Mouse (Mus musculus): ENCODE results near the gene Tango2. TPM values are rescaled to one million over a fixed set of nuclear protein-coding genes. Genes with fewer than 3 reads are reported as not detected.
A peak's percentile ranks its signal among the peaks of the same experiment; 100 is the strongest.

The Tango2 gene
- total RNA-seq, 2 experiments from 2014 or later = 158 to 165 TPM

GRCm38 (mm10) chr16:18289067-18289588 is 58.8 kb downstream of the Tango2 start, which contains the start of gene Dgcr8:
TSS of gene Dgcr8 (minus strand) at chr16:18289246.
- peak; percentile 99 for DNase-seq (ENCODE audit: low spot score in 2 of 2)
- intact Hi-C loops (cut with DNase I) = loop anchor here (5.0 kb wide), 1 partner anchor 42 kb away; the partner anchor contains the start of genes Ranbp1 and Trmt2a

DNA sequence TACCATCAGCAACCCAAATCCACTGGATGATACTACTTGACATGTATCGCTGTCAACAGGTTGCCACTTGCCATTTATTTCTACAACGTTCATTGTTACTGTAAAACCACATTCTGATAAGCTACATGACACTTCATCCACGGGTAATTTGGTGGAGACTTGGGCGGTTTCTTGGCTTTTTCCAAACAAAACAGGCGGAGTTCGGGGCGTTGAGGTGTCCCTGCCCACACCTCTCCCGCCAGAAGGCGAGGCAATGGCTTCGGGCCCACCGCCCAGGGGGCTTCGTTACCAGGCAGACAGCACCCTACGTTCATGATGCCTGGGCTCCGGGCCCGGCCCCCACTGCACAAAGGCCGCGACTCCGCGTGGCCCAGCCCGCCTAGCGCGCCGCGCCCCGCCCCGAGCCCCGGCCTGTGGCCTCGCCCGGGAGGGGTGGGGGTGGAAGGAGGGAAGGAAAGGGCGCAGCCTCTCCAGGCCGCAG is 59.3 kb downstream of the Tango2 start:
- no peak for DNase-seq (ENCODE audit: low spot score in 2 of 2)
- intact Hi-C loops (cut with DNase I) = loop anchor here (5.0 kb wide), 1 partner anchor 41 kb away; the partner anchor contains the start of genes Ranbp1 and Trmt2a

- DNase-seq (ENCODE audit: low spot score in 2 of 2) = no peak
- intact Hi-C loops (cut with DNase I) = loop anchor here (5.0 kb wide), 1 partner anchor 41 kb away; the partner anchor contains the start of genes Ranbp1 and Trmt2a
These were observed 59.7 kb downstream of the Tango2 start for GRCm38 (mm10) chr16:18288166-18288565.

GRCm38 (mm10) chr16:18275166-18275565 is 72.7 kb downstream of the Tango2 start:
- intact Hi-C loops (cut with DNase I) = no loop called here
- DNase-seq (ENCODE audit: low spot score in 2 of 2) = no peak

DNA sequence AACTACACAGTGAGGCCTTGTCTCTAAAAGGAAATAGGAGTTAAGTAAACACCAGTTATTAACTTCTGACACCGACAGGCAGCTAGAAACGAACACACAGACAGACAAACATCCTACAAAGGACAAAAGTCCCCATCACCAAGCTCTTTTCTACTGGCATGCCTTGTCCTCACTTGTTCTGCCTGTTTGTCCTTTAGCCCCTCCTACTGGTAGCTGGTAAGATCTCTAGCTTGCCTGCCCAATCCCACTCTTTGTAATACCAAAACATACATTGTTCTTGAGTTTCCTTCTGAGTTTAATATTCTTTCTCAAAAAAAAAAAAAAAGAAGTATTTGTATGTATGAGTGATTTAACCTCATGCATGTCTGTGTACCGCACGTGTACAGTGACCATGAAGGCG is 79.7 kb downstream of the Tango2 start:
- DNase-seq (ENCODE audit: low spot score in 2 of 2) = no peak
- intact Hi-C loops (cut with DNase I) = no loop called here

DNA sequence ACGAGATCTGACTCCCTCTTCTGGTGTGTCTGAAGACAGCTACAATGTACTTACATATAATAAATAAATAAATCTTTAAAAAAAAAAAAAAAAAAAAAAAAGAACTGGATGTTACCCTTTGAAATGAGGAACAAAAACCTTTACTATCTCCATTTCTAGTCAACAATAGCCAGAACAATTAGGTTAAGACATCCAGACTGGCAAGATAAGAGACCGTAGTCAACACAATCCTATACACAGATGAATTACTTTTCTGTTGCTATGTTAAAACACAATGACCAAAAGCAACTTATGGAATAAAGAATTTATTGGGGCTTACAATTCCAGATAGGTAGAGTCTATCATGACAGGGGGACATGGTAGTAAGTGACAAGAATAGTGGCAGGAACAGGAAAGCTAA is 82.9 kb downstream of the Tango2 start:
- intact Hi-C loops (cut with DNase I) = no loop called here
- no peak for DNase-seq (ENCODE audit: low spot score in 2 of 2)

- intact Hi-C loops (cut with DNase I) = no loop called here
- DNase-seq (ENCODE audit: low spot score in 2 of 2) = no peak
These were observed 89.7 kb downstream of the Tango2 start, which contains the start of gene Gm49776 for GRCm38 (mm10) chr16:18258221-18258620. TSS of gene Gm49776 (minus strand) at chr16:18258321.

- intact Hi-C loops (cut with DNase I) = no loop called here
- no peak for DNase-seq (ENCODE audit: low spot score in 2 of 2)
These were observed 94.0 kb downstream of the Tango2 start for GRCm38 (mm10) chr16:18253866-18254265.

DNA sequence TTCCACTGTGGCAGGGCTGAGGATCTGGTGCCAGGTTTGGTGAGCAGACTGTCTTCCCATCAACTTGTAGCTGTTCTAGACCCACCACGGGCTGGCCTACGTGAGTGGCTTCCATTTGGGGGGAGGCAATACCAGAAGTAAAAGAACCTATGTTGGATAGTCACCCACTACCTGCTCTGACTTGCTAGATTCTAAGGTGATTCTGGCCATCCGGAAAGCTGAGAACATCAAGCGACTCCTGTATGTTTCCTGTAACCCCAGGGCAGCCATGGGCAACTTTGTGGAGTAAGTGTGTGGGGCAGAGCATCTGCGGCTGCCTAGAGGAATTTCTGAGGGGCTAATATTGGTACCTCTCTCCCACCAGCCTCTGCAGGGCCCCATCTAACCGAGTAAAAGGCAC is 95.2 kb downstream of the Tango2 start:
- intact Hi-C loops (cut with DNase I) = no loop called here
- DNase-seq (ENCODE audit: low spot score in 2 of 2) = no peak

DNA sequence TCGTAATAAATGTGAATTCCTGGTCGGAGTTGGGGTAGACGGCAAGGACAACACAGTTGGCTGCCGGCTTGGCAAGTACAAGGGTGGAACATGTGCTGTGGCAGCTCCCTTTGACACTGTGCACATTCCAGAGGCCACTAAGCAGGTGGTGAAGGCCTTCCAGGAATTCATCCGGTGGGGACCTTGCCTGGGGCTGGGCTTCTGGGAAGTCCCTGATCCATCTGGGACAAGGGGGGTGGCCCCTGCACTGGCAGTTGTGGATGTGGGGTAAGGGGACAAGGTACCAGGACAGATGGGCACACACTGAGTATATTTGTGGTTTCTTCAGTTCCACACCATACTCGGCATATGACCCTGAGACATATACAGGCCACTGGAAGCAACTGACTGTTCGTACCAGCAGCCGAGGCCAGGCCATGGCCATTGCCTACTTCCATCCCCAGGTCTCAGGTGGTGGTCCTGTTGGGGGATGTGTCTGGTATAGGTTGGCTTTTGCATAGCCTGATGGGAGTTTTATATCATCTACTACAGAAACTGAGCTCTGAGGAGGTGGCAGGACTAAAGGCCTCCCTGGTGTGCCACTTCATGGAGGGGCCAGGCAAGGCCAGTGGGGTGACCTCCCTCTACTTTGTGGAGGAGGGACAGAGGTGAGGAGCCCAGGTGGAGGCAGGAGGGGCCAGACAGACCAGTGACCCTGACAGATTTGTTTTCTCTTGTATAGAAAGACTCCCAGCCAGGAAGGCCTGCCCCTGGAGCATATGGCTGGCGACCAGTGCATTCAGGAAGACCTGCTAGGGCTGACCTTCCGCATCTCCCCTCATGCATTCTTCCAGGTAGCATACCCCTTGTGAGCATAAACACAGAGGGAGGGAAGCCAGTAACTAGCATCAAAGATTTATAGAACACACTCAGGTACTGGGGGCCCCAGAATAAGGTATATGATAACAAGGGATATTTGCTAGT is 96.8 kb downstream of the Tango2 start:
- intact Hi-C loops (cut with DNase I) = no loop called here
- DNase-seq (ENCODE audit: low spot score in 2 of 2) = no peak

Small RNAs within 50 kb of the gene (microRNA-seq; reads per million reads assigned to microRNA genes)
- not detected for gene Gm24572
- not detected for gene Gm26219
- gene Mir1306 = 252 reads per million, percentile 65 among the genes with 10 or more reads in this experiment
- 234 reads per million, percentile 64 among the genes with 10 or more reads in this experiment for gene Mir185

Other genes with a start within 250 kb of the Tango2 start
- 100 to 1,000 TPM; 128 to 164 TPM for gene Rtn4r, start 220.5 kb downstream of the Tango2 start, total RNA-seq (2021)
- under 1 TPM in 1 of 2 experiments, not detected in 1; 0.57 TPM for gene Ccdc188, start 130.2 kb downstream of the Tango2 start, total RNA-seq (2021)
- gene Zdhhc8, start 113.0 kb downstream of the Tango2 start, total RNA-seq (2021) = 100 to 1,000 TPM; 145 to 154 TPM
- 10 to 100 TPM; 39.7 to 59.3 TPM for gene Trmt2a, start 99.4 kb downstream of the Tango2 start, total RNA-seq (2021)
- 10 to 100 TPM; 85.8 to 89.3 TPM for gene Ranbp1, start 99.4 kb downstream of the Tango2 start, total RNA-seq (2021)
- gene Gm49776, start 89.8 kb downstream of the Tango2 start, total RNA-seq (2021) = not detected
- gene Dgcr8, start 58.9 kb downstream of the Tango2 start, total RNA-seq (2021) = 10 to 100 TPM; 31.7 to 48.3 TPM
- 10 to 100 TPM; 36.6 to 48.0 TPM for gene Arvcf, start 79 bp upstream of the Tango2 start, total RNA-seq (2021)
- 10 to 100 TPM; 21.7 TPM for gene Txnrd2, start 78.3 kb upstream of the Tango2 start, total RNA-seq (2021)
- 100 to 1,000 TPM in 1 of 2 experiments, 10 to 100 TPM in 1; 89.1 to 100 TPM for gene Comt, start 78.7 kb upstream of the Tango2 start, total RNA-seq (2021)
- 1 to 10 TPM; 5.0 to 9.0 TPM for gene Gnb1l, start 150.6 kb upstream of the Tango2 start, total RNA-seq (2021)
- gene Rtl10, start 150.8 kb upstream of the Tango2 start, total RNA-seq (2021) = 1 to 10 TPM; 5.0 to 7.5 TPM
- gene Tbx1, start 242.6 kb upstream of the Tango2 start, total RNA-seq (2021) = 1 to 10 TPM in 1 of 2 experiments, under 1 TPM in 1; 0.94 to 1.4 TPM